In the genomic region with DNA sequence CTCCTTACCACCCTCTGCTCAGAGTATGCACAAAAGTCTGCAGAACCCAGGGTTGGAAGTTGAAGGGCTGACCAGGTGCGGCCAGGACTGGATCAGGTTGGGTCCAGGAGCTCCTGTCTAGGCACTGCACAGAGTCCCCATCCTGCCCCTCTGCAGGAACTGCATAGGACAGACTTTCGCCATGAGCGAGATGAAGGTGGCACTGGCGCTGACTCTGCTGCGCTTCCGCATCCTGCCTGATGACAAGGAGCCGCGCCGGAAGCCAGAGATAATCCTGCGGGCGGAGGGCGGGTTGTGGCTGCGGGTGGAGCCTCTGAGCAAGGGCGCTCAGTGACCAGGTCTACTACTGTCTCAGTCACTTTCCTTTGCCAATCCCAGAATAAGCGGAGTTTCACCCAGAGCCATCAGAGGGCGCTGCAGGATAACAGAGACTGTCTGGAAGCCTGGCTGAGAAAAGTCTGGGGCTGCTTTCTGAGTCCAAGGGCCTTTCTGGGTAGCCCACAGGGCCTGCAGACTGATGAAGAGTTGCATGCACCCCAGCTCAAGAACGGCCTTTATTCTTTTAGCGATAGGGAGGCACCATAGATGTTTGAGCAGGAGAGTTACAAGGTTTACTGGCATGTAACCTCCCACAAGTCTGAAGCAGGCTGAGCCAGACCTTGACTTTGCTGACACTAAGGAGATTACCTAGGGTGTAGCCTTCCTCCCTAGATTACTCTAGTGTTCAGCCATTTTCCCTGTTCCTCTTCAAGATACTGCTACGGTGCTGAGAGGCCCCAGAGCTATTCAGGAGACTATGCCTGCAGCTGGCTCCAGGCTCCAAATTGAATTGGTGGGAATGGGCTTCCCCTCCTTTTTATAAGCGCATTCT, we compare ENCODE assay signal across 8 mouse cellular contexts. TPM values are rescaled to one million over a fixed set of nuclear protein-coding genes. Genes with fewer than 3 reads are reported as not detected.
DNase-seq lines count a peak whose midpoint lies in the region; ATAC-seq and TF ChIP-seq lines count a peak whose summit lies in the region.

No protein-coding gene starts in this region.

- WGBS in forebrain, embryonic 16.5 days = 11% methylated on average over 20 of the region's 20 CpGs
- WGBS in neural tube, embryonic 15.5 days = 13% methylated on average over 20 of the region's 20 CpGs
- 59% methylated on average over 20 of the region's 20 CpGs for WGBS in thymus, adult 2 months

- TF ChIP-seq CTCF in layer of hippocampus, adult 2 months (conservative IDR thresholded peaks at IDR 0.05) = peak; percentile 86
- peak; percentile 55; the same call in 1 of the 2 replicates for TF ChIP-seq CTCF in thymus, adult 2 months (IDR thresholded peaks at IDR 0.05; ENCODE audit: borderline replicate concordance, control insufficient read depth, extremely low read depth, insufficient read depth, low read length, poor library complexity)

- no peaks in the 10 kb centered on the region for H3K36me3 ChIP-seq in forebrain, embryonic 16.5 days (ENCODE audit: control insufficient read depth, insufficient read depth)
- no peaks in the 10 kb centered on the region for H3K36me3 ChIP-seq in neural tube, embryonic 15.5 days
- no peaks in the 10 kb centered on the region for H3K36me3 ChIP-seq in thymus, adult 2 months (ENCODE audit: control insufficient read depth, insufficient read depth, low read length)

- peak overlapping the region; percentile 49 for H3K4me2 ChIP-seq in forebrain, embryonic 16.5 days (ENCODE audit: low read length)
- peak overlapping the region; percentile 65 for H3K4me2 ChIP-seq in neural tube, embryonic 15.5 days

- H3K4me1 ChIP-seq in forebrain, embryonic 16.5 days (replicated peaks; ENCODE audit: control insufficient read depth, insufficient read depth, low read length) = no peaks in the 10 kb centered on the region; the same call in 1 of the 2 replicates
- peaks cover 11% of the 10 kb centered on the region for H3K4me1 ChIP-seq in neural tube, embryonic 15.5 days
- H3K4me1 ChIP-seq in thymus, adult 2 months (replicated peaks; ENCODE audit: control insufficient read depth, insufficient read depth, low read length) = peaks cover 8% of the 10 kb centered on the region; the same call in 1 of the 2 replicates

- TF ChIP-seq POLR2A in thymus, adult 2 months (IDR thresholded peaks at IDR 0.05; ENCODE audit: control insufficient read depth, extremely low read depth, insufficient read depth, low read length, poor library complexity) = no peak

- peak overlapping the region; percentile 32 for H3K9ac ChIP-seq in forebrain, embryonic 16.5 days (replicated peaks; ENCODE audit: low read depth, low read length)
- H3K9ac ChIP-seq in neural tube, embryonic 15.5 days (replicated peaks) = peak overlapping the region; percentile 36

- H3K4me3 ChIP-seq in forebrain, embryonic 16.5 days (replicated peaks; ENCODE audit: low read length) = peak overlapping the region; percentile 23
- H3K4me3 ChIP-seq in layer of hippocampus, adult 2 months = peak overlapping the region; percentile 45
- H3K4me3 ChIP-seq in neural tube, embryonic 15.5 days (replicated peaks) = peak overlapping the region; percentile 41
- H3K4me3 ChIP-seq in thymus, adult 2 months (ENCODE audit: control insufficient read depth, insufficient read depth, low read length) = peak overlapping the region; percentile 23

- DNase-seq in MN1 (ENCODE audit: low spot score) = peak; percentile 37
- DNase-seq in cerebellum, adult 11-12 months = peak; percentile 91
- peak; percentile 77 to 82 for DNase-seq in layer of hippocampus, adult 2 months (ENCODE audit: low spot score in 2 of 2)
- DNase-seq in lung, adult 18-20 months = peak; percentile 64 to 72
- DNase-seq in thymus, adult 2 months = peak; percentile 78

- no peak overlapping the region for H3K27ac ChIP-seq in forebrain, embryonic 16.5 days (ENCODE audit: low read length)
- no peak overlapping the region for H3K27ac ChIP-seq in layer of hippocampus, adult 2 months
- peak overlapping the region; percentile 54 for H3K27ac ChIP-seq in neural tube, embryonic 15.5 days (replicated peaks)
- no peak overlapping the region for H3K27ac ChIP-seq in thymus, adult 2 months (ENCODE audit: control insufficient read depth, insufficient read depth, low read length)

- ATAC-seq in forebrain, embryonic 16.5 days = peak; percentile 81
- peak; percentile 59 to 68; a peak in 2 of 4 replicates for ATAC-seq in hematopoietic stem cell, adult 5-6 weeks (replicated peaks in 1 of 2; ENCODE audit: insufficient read depth in 1 of 2, low FRiP score in 2 of 2, low TSS enrichment in 1 of 2, low read depth in 1 of 2, poor library complexity in 2 of 2, severe bottlenecking in 2 of 2)
- peak; percentile 96 for ATAC-seq in neural tube, embryonic 15.5 days (ENCODE audit: low FRiP score)

- H3K27me3 ChIP-seq in forebrain, embryonic 16.5 days (replicated peaks; ENCODE audit: control insufficient read depth, insufficient read depth, low read length) = no peaks in the 10 kb centered on the region
- no peaks in the 10 kb centered on the region for H3K27me3 ChIP-seq in neural tube, embryonic 15.5 days (replicated peaks)
- no peaks in the 10 kb centered on the region for H3K27me3 ChIP-seq in thymus, adult 2 months (ENCODE audit: control insufficient read depth, insufficient read depth, low read length)

- no peaks in the 10 kb centered on the region for H3K9me3 ChIP-seq in forebrain, embryonic 16.5 days (ENCODE audit: control insufficient read depth, low read length)
- H3K9me3 ChIP-seq in neural tube, embryonic 15.5 days (replicated peaks) = no peaks in the 10 kb centered on the region

RNA-seq across cellular contexts. Expression of a gene that starts 14.8 kb away (rescaled TPM):
- polyA plus RNA-seq in forebrain, embryonic 16.5 days (2015; fragmentation: Nextera tagmentation; extraction: Ambion mirVana) = 20.0 and 26.1 TPM in 2 replicates
- 7.1 and 14.4 TPM in 2 replicates for total RNA-seq in hematopoietic stem cell, adult 5-6 weeks (2017)
- total RNA-seq in layer of hippocampus, adult 2 months (2021) = 1 to 10 TPM; 8.7 to 8.8 TPM
- 19.1 and 19.4 TPM in 2 replicates for polyA plus RNA-seq in neural tube, embryonic 15.5 days (2015; fragmentation: Nextera tagmentation; extraction: Ambion mirVana)
- polyA plus RNA-seq in thymus, adult 2 months (2012; rRNA removed) = 17.0 and 18.4 TPM in 2 replicates

RNA-seq across cellular contexts. Expression of a gene that starts 45.3 kb away (rescaled TPM):
- 6.7 and 8.9 TPM in 2 replicates for polyA plus RNA-seq in forebrain, embryonic 16.5 days (2015; fragmentation: Nextera tagmentation; extraction: Ambion mirVana)
- 1.4 and 2.2 TPM in 2 replicates for total RNA-seq in hematopoietic stem cell, adult 5-6 weeks (2017)
- 1 to 10 TPM; 3.2 to 4.4 TPM for total RNA-seq in layer of hippocampus, adult 2 months (2021)
- polyA plus RNA-seq in neural tube, embryonic 15.5 days (2015; fragmentation: Nextera tagmentation; extraction: Ambion mirVana) = 10.8 and 12.4 TPM in 2 replicates
- 4.8 and 4.9 TPM in 2 replicates for polyA plus RNA-seq in thymus, adult 2 months (2012; rRNA removed)

Comparison
In these comparisons a context has a peak if more than half of its experiments do, and no peak if none do; other contexts are left out.
1. DNase-seq: peak in every context shown above with its lines; median percentile 91 in cerebellum, adult 11-12 months; 80 in layer of hippocampus, adult 2 months; 78 in thymus, adult 2 months; 68 in lung, adult 18-20 months; 37 in MN1.